Mouse (Mus musculus) myocyte (in vitro differentiated cells): ENCODE data around the gene Dmd. TPM values are rescaled to one million over a fixed set of nuclear protein-coding genes. Genes with fewer than 3 reads are reported as not detected.

ENCODE experiments used
- H3K27me3 ChIP-seq: one replicate; pipeline ENCODE4 v1.6.1; 2011; ENCODE audit not compliant: control insufficient read depth, insufficient read depth, insufficient read length
- H3K36me3 ChIP-seq: one replicate; pipeline ENCODE4 v1.6.1; 2011; ENCODE audit not compliant: control insufficient read depth, insufficient read depth
- H3K4me2 ChIP-seq: one replicate; pipeline ENCODE4 v1.6.1; 2011; ENCODE audit warnings: low read depth, control low read depth
- H3K4me3 ChIP-seq: one replicate; pipeline ENCODE4 v1.5.1; 2011; ENCODE audit warnings: mild to moderate bottlenecking, control low read depth, moderate library complexity
- H3K79me2 ChIP-seq: one replicate; pipeline ENCODE4 v1.6.1; 2011; ENCODE audit not compliant: control insufficient read depth, insufficient read depth
- H3ac ChIP-seq: one replicate; pipeline ENCODE4 v1.6.1; 2011; ENCODE audit not compliant: control insufficient read depth, insufficient read length
- CEBPB ChIP-seq: IDR thresholded peaks from 2 replicates; pipeline ENCODE4 v1.6.1; 2011; ENCODE audit warnings: mild to moderate bottlenecking, moderate library complexity; ENCODE audit not compliant: poor library complexity, insufficient read depth, severe bottlenecking
- E2F4 ChIP-seq: IDR thresholded peaks from one replicate; pipeline ENCODE4 v1.6.1; 2011; ENCODE audit warnings: mild to moderate bottlenecking, control low read depth, moderate library complexity; ENCODE audit not compliant: insufficient read depth
- MAX ChIP-seq: IDR thresholded peaks from one replicate; pipeline ENCODE4 v1.6.1; 2011; ENCODE audit warnings: low read depth, mild to moderate bottlenecking, control low read depth
- MYOD1 ChIP-seq, 3 experiments: IDR thresholded peaks; one replicate each; pipeline ENCODE4 v1.6.1; 2011; ENCODE audit warnings: control low read depth in 2 of 3, low read depth in 2 of 3, mild to moderate bottlenecking in 2 of 3, moderate library complexity in 1 of 3; ENCODE audit not compliant: insufficient read length in 2 of 3, control insufficient read depth in 1 of 3
- MYOG ChIP-seq, 3 experiments: IDR thresholded peaks; one replicate each; pipeline ENCODE4 v1.6.1; 2011; ENCODE audit warnings: control low read depth in 2 of 3, low read depth in 2 of 3, mild to moderate bottlenecking in 2 of 3; ENCODE audit not compliant: insufficient read length in 2 of 3, control insufficient read depth in 1 of 3, insufficient read depth in 1 of 3
- POLR2A ChIP-seq: IDR thresholded peaks from one replicate; pipeline ENCODE4 v1.6.1; 2011; ENCODE audit warnings: low read depth, mild to moderate bottlenecking, control low read depth, moderate library complexity; ENCODE audit not compliant: insufficient read length
- POLR2AphosphoS2 ChIP-seq: IDR thresholded peaks from one replicate; pipeline ENCODE4 v1.6.1; 2011; ENCODE audit warnings: low read depth, control low read depth; ENCODE audit not compliant: insufficient read length
- REST ChIP-seq: IDR thresholded peaks from one replicate; pipeline ENCODE4 v1.6.1; 2011; ENCODE audit warnings: mild to moderate bottlenecking, control low read depth, moderate library complexity; ENCODE audit not compliant: insufficient read depth, insufficient read length
- SRF ChIP-seq: IDR thresholded peaks from one replicate; pipeline ENCODE4 v1.6.1; 2011; ENCODE audit warnings: low read depth; ENCODE audit not compliant: control insufficient read depth, insufficient read length
- TCF12 ChIP-seq: IDR thresholded peaks from one replicate; pipeline ENCODE4 v1.6.1; 2011; ENCODE audit warnings: mild to moderate bottlenecking, control low read depth; ENCODE audit not compliant: poor library complexity, insufficient read depth, severe bottlenecking
- TCF3 ChIP-seq: IDR thresholded peaks from one replicate; pipeline ENCODE4 v1.6.1; 2011; ENCODE audit warnings: low read depth, control low read depth; ENCODE audit not compliant: insufficient read length
- USF1 ChIP-seq: IDR thresholded peaks from one replicate; pipeline ENCODE4 v1.6.1; 2011; ENCODE audit warnings: low read depth, mild to moderate bottlenecking, control low read depth, moderate library complexity
- polyA plus RNA-seq: library from polyadenylated mRNA; unstranded; fragments of >200 nt; fragmentation: generic; extraction: Trizol; gene quantifications from one replicate; pipeline ENCODE4 v1.2.1, GENCODE M21; 2012; ENCODE audit warnings: missing spikeins

Gene Dmd
- polyA plus RNA-seq: 0.18 TPM

DNA sequence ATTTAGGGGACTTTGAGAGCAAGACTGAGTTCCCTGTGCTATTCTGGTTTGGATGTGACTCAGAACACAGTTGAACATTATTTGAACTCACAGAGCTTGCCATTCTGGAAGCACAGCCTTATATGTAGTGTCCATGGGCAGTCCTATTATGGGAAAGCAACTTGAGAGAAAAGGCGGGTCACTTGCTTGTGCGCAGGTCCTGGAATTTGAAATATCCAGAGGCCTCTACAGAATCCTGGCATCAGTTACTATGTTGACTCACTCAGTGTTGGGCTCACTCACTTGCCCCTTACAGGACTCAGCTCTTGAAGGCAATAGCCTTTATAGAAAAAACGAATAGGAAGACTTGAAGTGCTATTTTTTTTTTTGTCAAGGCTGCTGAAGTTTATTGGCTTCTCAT lies at the start of gene Dmd:
Dmd (plus strand) TSS at position 241 of the 400 bp plus-strand sequence.
- Histone ChIP-seq H3K4me3 (no peak within 1 kb of the TSS), H3K79me2 (no peaks in the 10 kb centered on the region), H3K36me3 (no peaks in the 10 kb centered on the region), H3K4me2 (no peak within 1 kb of the TSS), H3K27me3 (no peaks in the 10 kb centered on the region), H3ac (no peak within 1 kb of the TSS)
- TF ChIP-seq CEBPB (no peak), MYOD1 (IDR thresholded peaks at IDR 0.05; ENCODE audit: control insufficient read depth in 1 of 3, insufficient read length in 2 of 3, low read depth in 2 of 3) (no peak), TCF3 (no peak), POLR2AphosphoS2 (no peak), MAX (no peak), TCF12 (no peak), POLR2A (no peak), USF1 (no peak), REST (no peak), E2F4 (no peak), MYOG (IDR thresholded peaks at IDR 0.05; ENCODE audit: control insufficient read depth in 1 of 3, insufficient read depth in 1 of 3, insufficient read length in 2 of 3, low read depth in 2 of 3) (no peak), SRF (no peak)

DNA sequence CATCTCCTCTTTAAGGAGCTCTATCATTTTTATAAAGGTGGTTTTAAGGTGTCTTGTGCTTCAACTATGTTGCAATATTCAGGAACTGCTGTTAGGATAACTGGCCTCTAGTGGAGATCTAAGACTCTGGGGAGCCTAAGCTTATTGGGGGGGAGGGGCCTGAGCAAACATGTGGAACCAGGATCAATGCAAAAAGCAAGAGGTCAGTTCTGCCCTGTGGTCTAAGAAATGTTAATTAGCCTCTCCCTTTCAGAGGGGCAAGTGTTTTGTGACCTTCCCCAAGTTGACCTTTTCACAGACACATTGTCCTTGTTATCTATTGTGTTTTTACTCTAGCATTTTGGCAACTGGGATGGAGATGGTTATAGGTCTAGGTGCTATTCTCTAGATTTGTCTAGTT lies 47.2 kb upstream of the Dmd start:
- Histone ChIP-seq H3K36me3 (no peaks in the 10 kb centered on the region), H3K79me2 (no peaks in the 10 kb centered on the region), H3K4me2 (no peak overlapping the region), H3K27me3 (no peaks in the 10 kb centered on the region), H3ac (no peak overlapping the region), H3K4me3 (no peak overlapping the region)
- TF ChIP-seq CEBPB (no peak), POLR2AphosphoS2 (no peak), USF1 (no peak), TCF3 (no peak), POLR2A (no peak), REST (no peak)

DNA sequence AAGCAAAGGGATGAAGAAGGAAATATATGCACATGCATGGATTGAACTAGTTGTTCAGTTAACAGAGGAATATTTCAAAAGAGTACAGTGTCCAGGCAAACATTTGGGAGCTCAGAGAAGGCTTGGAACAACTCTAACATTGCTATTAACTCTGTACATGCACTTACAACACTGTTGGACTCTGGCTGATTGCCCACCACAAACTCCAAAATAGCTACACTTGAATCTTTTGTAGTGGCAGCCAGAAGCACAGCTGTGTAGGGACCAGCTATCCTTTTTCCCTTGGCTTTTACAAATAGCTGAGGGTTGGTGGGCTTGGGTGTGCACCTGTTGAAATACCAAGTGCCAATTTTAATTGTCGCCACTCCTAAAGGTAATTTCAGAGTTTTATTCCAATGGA lies 39.0 kb downstream of the Dmd start:
- Histone ChIP-seq H3K4me3 (no peak overlapping the region), H3K79me2 (no peaks in the 10 kb centered on the region)

DNA sequence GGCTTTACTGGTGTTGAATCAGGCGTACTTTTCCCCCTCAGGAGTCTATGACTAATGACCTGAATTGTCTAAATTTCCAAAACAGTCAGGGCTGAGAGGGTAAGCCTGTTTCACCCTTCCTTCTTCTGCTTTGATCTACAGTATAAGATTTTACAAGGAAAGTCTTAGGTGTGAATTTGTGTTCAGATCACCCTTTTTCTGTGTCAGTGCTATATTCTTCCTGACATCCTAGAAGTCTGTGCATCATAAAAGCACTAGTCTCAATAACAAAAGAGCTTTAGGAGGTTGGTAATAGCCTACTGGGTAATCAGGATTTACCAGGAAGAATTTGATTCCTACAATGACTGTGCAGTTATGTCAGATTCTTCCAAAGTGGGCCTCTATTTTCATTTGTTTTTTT lies 101.5 kb downstream of the Dmd start:
- Histone ChIP-seq H3K36me3 (no peaks in the 10 kb centered on the region), H3ac (no peak overlapping the region), H3K4me2 (no peak overlapping the region), H3K4me3 (no peak overlapping the region), H3K79me2 (no peaks in the 10 kb centered on the region), H3K27me3 (no peaks in the 10 kb centered on the region)
- TF ChIP-seq POLR2A: no peak
- no peak for TF ChIP-seq SRF
- TF ChIP-seq MYOD1 (IDR thresholded peaks at IDR 0.05; ENCODE audit: control insufficient read depth in 1 of 3, insufficient read length in 2 of 3, low read depth in 2 of 3): no peak
- no peak for TF ChIP-seq TCF12
- TF ChIP-seq E2F4: no peak
- no peak for TF ChIP-seq TCF3
- TF ChIP-seq MAX: no peak
- no peak for TF ChIP-seq POLR2AphosphoS2

More for the DNA sequence above, 39.0 kb downstream of the Dmd start:
- Histone ChIP-seq H3K4me2 (no peak overlapping the region), H3ac (no peak overlapping the region), H3K36me3 (no peaks in the 10 kb centered on the region), H3K27me3 (no peaks in the 10 kb centered on the region)
- TF ChIP-seq SRF (no peak), POLR2AphosphoS2 (no peak), TCF12 (no peak), CEBPB (no peak), USF1 (no peak), E2F4 (no peak), MAX (no peak), TCF3 (no peak), REST (no peak), MYOG (IDR thresholded peaks at IDR 0.05; ENCODE audit: control insufficient read depth in 1 of 3, insufficient read depth in 1 of 3, insufficient read length in 2 of 3, low read depth in 2 of 3) (no peak), MYOD1 (IDR thresholded peaks at IDR 0.05; ENCODE audit: control insufficient read depth in 1 of 3, insufficient read length in 2 of 3, low read depth in 2 of 3) (no peak), POLR2A (no peak)

DNA sequence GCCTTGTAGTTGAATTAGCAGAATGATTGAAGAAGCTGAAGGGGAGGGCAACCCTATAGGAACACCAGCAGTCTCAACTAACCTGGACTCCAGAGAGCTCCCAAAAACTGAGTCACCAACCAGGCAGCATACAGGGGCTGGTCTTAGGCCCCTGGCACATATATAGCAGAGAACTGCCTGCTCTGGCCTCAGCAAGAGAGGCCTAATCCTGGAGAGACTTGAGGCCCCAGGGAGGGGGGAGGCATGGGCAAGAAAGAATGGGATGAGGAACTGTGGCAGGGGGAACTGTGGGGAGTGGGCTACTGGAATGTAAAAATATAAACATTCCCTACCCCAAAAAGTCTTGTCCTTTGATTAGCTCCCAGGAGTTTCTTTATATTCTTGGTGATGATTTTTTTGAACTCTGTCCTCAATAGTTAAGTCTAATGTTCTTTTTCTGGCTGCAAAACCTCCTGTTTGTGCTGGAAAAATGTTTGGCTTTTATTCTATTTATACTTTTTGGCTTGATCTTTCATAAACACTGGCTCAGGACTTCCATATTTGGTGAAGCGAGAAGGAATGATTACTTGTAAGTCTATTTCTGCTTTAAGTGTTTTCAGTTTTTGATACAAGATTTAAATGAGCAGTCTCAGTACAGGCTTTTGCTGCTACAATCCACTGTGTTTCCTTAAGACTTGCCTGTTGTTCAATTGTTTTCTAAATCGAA lies 167.7 kb downstream of the Dmd start:
- TF ChIP-seq CEBPB (no peak), E2F4 (no peak), POLR2A (no peak), USF1 (no peak), POLR2AphosphoS2 (no peak), MYOG (IDR thresholded peaks at IDR 0.05; ENCODE audit: control insufficient read depth in 1 of 3, insufficient read depth in 1 of 3, insufficient read length in 2 of 3, low read depth in 2 of 3) (no peak), MAX (no peak), TCF3 (no peak), SRF (no peak), MYOD1 (IDR thresholded peaks at IDR 0.05; ENCODE audit: control insufficient read depth in 1 of 3, insufficient read length in 2 of 3, low read depth in 2 of 3) (no peak), TCF12 (no peak), REST (no peak)
- H3K27me3 ChIP-seq: no peaks in the 10 kb centered on the region
- H3K79me2 ChIP-seq: no peaks in the 10 kb centered on the region
- H3K4me2 ChIP-seq: no peak overlapping the region
- H3K4me3 ChIP-seq: no peak overlapping the region
- no peaks in the 10 kb centered on the region for H3K36me3 ChIP-seq
- no peak overlapping the region for H3ac ChIP-seq
